Mouse (Mus musculus): ENCODE measurements around the gene Rdx.

The Rdx gene

DNA sequence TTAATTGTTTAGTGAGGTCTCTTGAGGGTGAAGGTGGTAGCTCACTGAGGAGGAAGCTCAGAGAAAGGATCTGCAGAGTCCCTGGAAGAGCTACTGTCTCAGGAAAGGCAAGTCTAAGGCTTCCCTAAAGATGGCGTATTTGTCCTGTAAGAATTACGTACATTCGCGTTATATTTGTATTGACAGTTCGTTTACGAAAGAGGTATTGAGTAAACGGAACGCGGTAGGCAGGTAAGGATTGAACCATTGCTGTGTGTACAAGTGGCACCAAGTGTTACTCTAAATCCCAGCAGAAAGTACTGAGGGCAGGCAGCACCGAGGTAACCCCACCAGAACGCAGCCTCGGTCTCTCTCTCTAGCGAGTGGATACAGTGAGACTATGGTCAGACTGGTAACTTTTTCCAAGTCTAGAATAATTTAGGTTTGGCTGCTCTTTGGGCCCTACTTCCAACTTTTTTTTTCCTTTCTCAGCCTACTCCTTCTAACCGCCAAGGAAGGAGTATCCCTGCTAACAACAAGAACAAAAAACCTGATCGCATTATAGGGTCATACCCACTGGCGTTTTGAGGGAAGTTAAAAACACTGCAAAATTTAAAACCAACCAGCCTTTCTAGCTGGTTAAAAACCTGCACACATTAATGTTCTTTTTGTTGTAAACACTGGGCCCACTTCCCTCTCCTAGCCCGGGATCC is at the start of gene Rdx:
Rdx (plus strand) TSS at position 45 of the 692 bp plus-strand sequence.
- DNase-seq (ENCODE audit: low read depth, low spot score), result peak; percentile 38

DNA sequence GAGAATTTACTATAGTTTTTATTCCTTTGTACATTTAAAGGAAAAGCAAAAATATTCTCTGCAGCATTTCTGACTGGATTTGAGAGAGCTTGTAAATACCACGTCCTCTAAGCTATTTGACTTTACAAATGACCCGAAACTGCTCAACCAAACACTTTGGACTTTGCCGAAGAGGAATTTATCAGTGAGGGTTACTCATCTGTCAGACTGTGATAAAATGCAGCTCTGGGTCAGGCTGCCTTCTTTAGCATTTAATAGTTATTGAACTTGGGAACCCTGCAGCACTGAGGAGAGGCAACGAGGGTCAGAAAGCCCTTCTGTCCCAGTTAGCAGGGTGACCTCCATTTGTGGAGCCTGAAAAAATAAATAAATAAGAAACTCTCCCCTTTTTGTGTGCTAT is 43.5 kb upstream of the Rdx start:
- DNase-seq (ENCODE audit: low read depth, low spot score), result no peak

DNA sequence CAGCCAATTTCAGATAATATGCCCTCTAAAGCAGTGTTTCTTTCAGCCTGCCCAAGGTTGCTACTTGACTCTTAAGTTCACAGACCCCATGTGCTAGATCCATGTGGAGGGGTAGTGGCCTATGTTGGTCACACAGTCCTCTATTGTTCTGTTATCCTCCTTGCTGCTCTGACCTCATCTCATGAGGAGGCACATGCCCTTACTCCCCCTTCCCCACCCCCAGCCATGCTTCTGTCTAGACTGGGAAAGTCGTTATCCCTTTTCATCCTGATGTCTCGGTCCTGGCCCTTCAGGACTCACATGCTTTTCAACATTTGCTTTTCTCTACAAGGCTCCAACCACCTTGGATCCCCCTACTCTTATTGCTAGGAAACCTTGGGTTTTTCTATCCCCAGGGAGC is 39.6 kb upstream of the Rdx start:
- DNase-seq (ENCODE audit: low read depth, low spot score), result no peak

DNA sequence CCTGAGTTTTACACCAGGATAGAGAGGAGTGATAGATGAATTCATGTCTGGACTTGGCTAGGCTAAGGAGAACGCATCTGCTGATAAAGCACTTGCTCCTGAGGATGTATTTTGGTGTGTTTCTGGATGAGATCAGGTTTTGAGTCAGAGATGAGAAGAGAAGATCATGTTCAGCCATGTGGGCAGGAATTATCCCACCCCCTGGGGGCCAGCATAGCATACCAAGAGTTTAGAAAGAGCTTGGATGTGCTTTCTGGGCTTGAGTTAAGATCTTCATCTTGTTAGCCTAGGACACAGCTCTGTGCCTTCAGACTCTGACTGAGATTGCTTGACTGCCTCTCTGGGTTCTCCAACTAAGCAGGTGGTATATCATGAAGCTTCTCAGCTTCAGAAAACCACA is 38.5 kb upstream of the Rdx start:
- no peak for DNase-seq (ENCODE audit: low read depth, low spot score)

- no peak for DNase-seq (ENCODE audit: low read depth, low spot score)
These were observed 34.7 kb upstream of the Rdx start for GRCm38 (mm10) chr9:52012311-52012710.

- DNase-seq (ENCODE audit: low read depth, low spot score), result peak; percentile 59
These were observed 34.1 kb upstream of the Rdx start for GRCm38 (mm10) chr9:52012781-52013436.

DNA sequence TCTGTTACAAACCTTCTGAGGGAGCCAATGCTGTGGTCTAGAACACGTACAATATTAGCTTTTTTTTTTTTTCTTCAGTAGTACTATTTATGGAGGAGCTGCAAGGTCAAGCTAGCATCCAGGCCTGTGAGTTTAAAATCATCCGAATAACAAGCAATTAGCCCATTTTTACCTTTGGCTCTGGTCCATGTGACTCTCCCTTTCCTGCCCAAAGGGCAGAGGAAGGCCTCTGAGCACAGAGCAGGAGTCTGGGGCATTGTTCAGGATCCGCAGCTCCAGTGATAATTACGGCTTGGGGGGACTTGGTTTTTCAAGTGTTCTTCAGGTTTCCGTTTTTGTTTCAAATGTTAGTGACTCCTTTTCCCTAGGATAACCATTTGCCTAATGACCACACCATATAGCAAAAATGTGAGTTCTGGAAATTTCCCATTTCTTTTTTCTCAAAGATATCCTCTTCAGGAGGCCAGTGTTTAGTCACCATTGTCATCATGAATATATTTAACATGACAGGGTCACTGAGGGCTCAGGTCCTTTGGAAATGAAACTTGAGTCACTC is 33.0 kb upstream of the Rdx start:
- DNase-seq (ENCODE audit: low read depth, low spot score), result no peak

DNA sequence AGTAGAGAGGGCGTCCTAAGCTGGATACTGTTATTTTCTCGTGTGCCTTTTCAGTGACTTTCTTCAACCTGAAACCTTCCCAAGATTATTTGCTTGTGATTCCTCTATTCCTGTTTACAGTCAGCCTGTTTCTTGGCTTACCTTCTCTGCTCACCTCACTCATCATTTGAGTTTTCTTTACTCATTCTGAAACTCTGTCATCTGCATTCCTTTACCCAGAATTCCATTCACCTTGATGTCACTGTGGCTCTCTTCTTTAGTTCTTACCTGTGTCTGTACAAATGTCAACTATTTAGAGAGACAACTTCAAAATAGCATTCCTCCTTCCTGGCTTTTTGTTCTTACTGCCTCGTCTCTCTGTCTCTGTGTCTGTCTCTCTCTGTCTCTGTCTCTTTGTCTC is 29.9 kb upstream of the Rdx start:
- DNase-seq (ENCODE audit: low read depth, low spot score), result no peak

GRCm38 (mm10) chr9:52017824-52018223 is 29.1 kb upstream of the Rdx start:
- no peak for DNase-seq (ENCODE audit: low read depth, low spot score)

DNA sequence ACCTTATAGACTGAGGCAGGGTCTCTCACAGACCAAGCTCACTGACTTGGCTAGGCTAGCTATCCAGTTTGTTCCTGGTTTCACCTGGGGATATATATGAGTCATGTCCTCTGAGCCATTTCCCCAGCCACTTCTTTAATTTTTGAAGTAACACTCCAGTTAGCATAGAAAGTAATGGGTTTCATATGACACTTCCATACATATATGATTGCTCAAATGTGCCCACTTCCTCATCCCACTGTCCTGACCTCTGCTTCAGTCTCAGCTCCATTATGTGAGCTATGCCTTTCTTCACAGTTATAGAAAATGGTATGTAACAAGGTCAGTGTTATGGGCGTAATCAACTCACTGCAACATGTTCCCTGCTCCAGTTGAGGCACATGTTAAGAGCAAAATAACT is 28.5 kb upstream of the Rdx start:
- DNase-seq (ENCODE audit: low read depth, low spot score), result no peak

DNA sequence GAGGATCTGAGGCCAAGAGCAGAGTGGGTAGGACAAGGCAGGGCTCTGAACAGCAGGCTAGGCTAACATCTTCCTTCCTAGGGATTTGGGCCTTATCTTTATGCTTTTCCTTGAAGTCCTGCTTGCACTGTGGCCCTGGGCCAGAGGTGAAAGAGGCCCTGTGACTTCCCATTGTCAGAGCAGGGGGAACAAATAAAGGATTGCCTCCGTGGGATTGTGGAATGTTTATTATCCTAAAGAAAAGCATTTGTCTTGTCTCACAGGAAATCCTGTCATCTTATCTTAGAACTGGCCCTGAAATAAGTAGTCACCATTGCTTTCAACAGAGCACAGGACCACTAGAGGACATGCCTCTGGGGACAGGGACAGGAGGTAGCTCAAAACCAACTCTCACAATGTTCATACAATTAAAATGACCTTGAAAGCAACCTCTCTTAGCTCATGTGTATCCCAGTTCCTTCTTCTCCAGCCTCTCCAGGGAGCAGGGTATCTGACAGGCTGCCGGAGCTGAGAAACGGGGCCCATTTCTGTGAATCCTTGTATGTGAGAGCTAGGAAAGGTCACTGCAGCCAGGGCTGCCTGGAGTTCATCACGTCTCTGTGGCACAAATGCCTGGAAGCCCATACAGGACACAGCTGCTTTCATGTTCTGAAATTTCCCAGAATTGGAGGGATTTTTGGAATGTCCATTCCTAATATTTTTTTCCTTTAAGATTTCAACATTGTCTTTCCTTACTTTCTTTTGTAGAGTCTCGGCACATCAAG is 19.5 kb upstream of the Rdx start:
- no peak for DNase-seq (ENCODE audit: low read depth, low spot score)

GRCm38 (mm10) chr9:52028521-52029405 is 18.2 kb upstream of the Rdx start:
- no peak for DNase-seq (ENCODE audit: low read depth, low spot score)

GRCm38 (mm10) chr9:52031501-52031900 is 15.5 kb upstream of the Rdx start:
- DNase-seq (ENCODE audit: low read depth, low spot score), result no peak

DNA sequence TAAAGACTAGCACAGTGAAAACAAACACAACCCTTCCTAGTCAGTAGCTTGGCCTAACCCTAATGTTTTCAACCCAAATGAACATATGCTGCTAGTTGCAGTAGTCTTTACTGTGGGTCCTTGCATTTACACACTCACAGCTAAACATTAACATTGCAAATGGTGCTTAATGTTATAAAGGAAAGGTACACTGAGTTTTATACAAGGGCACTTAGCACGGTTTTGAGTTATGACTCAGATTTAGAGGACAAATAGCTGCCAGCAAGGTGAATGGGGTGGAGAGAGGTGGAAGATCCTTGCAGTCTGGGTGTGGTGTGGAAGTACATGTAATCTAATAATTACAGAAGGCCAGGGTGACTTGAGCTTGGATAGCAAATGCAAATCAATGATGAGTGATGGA is 9.5 kb upstream of the Rdx start:
- DNase-seq (ENCODE audit: low read depth, low spot score), result no peak

DNA sequence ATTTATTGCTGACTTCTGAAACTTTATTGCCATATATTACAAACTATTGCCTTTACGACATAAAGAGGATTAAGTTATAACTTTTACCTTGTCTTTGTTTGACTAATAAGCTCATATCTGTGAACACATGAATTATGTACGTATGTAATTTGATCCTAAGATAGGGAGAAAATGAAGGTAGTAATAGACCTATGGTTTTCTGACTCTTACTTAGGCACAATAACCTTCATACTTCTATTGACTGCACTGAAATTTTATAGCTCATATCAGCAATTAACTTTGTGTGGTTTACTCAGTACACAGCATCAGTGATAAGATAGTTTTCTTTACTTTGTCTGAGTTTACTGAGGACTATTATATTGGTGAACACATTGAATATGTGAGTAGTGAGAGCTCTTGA is 5.3 kb upstream of the Rdx start:
- DNase-seq (ENCODE audit: low read depth, low spot score), result no peak

DNA sequence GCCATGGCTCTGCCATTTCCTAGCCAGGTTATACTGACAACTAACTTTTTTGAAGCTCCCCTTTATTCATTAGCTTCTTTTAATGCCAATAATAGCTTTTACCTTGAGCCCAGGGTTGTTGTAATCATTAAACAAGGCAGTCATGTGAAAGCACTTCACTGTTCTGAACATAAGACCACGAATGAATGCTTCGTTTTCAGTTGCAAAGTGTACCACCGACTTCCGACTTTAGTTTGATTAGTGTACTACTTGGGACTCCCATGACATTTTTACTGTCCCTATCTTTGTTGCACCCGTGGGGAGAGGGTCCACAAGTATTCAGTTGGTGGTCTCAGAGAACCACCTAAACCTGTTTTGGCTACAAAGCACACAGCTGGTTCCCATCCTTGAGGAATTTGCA is 287 bp upstream of the Rdx start:
- no peak for DNase-seq (ENCODE audit: low read depth, low spot score)

DNA sequence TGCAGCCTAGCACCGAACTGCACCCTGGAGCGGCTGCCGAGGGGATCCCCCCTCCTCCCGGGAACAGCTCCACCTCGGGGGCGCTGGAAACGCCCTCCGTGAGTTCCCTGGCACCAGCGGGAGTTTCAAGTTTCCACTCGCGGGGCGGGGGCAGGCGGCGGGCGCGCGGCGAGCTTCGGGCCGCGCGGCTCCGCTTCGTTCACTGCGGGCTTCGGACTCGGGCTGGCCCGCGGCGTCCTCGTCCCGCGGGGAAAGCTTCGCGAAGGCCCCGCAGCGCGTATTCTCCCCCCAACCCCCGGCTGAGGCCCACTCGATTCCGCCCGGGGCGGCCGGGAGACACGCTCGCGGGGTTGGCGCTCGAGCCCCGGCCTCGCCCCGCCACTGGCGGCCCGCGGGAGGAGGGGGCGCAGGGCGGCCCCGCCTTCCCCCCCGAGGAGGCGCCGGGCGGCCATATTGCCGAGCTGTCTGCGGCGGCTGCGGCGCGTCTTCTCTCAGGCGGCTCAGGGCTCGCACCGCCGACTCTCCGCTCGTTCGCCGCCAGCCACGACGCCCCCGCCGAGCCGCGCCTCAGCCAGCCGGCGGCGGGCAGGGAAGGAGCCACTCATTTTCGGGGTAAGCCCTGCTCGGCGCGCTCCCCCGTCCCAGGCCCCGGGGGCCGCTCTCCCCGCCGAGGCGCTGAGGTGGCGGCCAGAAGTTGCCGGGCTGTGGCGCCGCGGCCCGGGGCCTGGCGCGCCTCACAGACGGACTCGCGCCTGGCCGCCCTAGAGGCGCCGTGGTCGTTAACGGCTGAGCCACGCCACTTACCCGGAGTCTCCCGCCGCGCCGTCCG is 1.1 kb downstream of the Rdx start:
- peak; percentile 62 for DNase-seq (ENCODE audit: low read depth, low spot score)

DNA sequence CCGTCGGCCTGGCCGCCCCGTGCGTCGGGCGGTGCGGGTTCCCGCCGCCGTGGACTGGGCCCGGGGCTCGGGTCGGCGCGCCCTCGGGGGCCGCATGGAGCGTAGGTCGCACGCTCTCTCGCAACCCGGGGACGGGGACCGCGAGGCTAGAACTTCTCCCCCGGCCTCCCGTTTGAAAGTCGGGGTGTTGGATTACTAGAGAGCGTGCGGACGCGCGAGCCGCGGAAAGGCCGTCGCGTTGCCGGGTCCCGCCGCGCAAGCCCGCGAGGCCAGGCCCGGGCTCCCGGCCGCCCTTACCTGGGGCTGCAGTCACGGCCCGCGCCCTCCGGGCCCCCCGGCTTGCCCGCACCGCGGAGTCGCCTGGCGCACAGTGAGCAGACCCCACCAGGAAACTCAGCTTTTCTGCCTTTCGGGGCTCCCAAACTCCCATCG is 1.7 kb downstream of the Rdx start:
- peak; percentile 25 for DNase-seq (ENCODE audit: low read depth, low spot score)

- no peak for DNase-seq (ENCODE audit: low read depth, low spot score)
These were observed 2.6 kb downstream of the Rdx start for GRCm38 (mm10) chr9:52049605-52050004.

DNA sequence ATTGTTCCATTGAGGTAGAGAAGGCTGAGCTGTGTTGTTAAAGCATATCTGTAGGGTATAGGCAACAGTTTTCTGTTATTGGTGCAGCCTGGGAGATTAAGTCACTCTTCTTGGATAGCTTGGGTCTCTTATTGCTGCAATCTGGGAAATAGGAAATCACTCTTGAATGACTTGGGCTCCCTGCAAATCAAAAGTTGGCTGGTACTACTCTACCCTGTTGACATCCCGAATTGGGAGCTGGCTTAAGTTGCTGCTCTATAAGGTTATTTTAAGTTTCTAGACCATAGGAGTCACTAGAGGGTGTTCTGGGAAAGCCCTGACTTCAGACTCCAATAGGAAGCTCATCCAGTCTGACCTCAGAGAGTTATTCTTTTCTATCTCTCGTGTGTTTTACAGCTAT is 3.4 kb downstream of the Rdx start:
- no peak for DNase-seq (ENCODE audit: low read depth, low spot score)

DNA sequence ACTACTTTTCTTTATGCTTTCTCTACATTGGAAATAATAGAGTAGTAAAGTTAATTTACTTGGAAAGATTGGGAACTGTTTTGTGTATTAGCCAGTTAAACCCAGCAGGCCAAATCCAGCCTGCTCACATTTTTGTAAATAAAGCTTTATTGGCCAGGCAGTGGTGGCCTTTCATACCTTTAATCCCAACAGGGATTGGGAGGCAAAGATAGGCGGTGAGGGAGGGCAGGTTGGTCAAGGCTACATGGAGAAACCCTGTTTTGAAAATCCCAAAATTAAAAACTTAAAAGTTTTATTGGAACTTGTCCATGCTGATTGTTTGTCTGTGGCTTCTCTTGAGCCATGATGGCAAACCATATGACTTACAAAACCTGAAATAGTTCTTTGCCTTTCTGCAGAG is 5.2 kb downstream of the Rdx start:
- no peak for DNase-seq (ENCODE audit: low read depth, low spot score)
